Mouse (Mus musculus) v-Abl transformed pro-B cells (cell line): ENCODE measurements around the gene Apbb2.

Experiments
- in situ Hi-C, 2 experiments: fragments of 400-800 bp; cut with MboI; formaldehyde crosslinking; loops; one replicate each; pipeline ENCODE4 v1.15.1; 2025; ENCODE audit not compliant: unreplicated experiment in 2 of 2

Gene Apbb2

DNA sequence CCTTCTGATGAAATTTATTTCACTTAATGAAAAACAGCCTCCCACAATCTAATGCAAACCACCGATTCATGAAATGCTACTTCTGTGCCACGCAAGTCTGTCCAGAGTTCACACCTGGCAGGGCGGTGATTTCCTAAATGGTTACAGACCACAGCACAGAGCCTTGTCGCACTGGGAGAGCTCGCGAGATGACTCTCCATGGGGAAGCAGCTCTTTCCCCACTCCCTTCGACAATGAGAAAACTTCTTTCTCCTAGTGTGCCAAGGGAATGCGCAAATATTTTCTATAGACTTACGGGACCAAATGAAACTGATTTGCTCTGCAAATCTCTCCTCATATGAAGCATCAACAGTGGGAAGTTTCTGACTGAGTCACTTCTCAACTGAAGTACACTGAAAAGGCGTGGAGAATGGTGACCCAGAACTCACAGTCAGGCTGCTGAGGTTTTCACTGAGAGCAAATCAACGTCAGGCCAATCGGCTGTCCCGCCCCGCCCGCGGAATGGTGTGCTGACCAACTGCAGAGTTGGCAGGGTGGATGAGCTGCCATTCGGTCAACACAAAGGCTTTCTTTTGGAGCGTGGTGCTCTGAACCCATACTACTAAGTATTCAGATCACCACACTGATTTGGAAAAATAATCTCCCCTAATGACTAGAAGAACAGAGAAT is 225.6 kb downstream of the Apbb2 start:
- in situ Hi-C loops = no loop called here

DNA sequence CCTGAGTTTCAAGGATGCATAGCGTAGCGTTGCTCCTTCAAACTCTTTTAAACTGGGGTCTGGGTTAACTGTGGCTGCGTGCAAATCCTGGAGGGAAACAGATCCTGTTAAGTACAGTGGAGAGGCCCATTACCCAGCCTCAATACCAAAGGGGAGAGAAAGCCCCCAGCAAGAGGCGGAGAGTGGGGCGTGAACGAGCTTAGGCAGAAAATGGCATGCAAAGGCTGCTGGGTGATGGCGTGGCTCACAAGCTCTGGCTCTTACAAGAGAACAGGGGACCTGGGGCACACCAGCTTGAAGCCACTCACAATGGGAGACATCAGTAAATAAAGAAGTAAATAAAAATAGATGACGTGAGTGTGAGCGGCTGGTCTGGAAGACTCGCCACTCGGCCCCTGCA is 226.8 kb downstream of the Apbb2 start:
- in situ Hi-C loops = no loop called here

DNA sequence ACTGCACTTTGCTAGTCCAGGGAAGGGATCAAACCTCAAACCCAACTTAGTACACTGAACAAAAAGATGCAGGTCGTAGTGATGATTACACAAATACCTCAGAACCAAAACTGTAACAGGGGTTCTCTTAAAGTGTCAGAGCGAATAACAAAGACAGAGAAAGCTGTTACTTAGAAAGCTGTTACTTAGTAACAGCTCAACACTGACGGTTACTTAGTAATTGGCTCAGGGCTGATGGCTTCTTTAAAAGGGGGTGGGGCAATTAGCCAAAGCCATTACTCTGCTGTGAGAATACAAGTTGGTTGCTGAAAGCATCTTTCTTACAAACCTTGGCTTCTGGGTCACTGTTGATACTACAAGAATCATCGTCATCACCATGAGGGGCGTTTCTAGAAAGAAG is 227.3 kb downstream of the Apbb2 start:
- in situ Hi-C loops = no loop called here

DNA sequence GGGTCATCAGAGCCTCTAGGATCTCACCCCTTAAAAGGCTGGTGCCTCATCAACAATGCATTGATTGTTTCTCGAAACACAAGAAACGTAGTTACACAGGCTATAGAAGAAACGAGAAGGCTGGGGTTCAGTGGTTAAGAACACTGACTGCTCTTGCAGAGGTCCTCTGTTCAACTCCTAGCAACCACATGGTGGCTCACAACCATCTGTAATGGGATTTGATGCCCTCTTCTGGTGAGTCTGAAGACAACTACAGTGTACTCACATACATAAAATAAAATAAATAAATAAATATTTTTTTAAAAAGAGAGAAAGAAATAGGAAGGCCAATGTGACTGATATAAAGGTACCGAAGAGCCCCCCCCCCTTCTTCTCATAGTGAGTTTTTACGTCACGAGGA is 228.0 kb downstream of the Apbb2 start:
- in situ Hi-C loops = no loop called here

DNA sequence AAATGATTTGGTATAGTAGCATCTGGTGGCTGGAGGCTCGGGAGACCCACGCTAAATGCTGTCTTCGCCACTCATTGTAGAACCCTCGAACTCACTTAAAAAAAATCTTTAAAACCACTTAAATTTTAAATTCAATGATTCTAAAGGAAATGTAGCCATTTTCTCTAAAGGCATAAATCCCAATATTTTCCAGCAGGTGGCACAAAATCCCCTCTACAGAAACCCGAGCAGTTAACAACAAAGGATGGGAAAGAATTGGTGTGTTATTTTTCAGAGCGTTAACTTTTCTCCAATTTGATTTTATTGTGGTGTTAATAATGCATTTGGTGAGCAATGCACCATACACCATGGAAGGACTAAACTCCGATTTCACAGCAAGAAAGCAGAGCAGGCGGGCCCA is 231.1 kb downstream of the Apbb2 start:
- in situ Hi-C loops = loop anchor here in 1 of 2 experiments (5.0 kb wide), 1 partner anchor 120 kb away; no protein-coding TSS in a partner anchor

DNA sequence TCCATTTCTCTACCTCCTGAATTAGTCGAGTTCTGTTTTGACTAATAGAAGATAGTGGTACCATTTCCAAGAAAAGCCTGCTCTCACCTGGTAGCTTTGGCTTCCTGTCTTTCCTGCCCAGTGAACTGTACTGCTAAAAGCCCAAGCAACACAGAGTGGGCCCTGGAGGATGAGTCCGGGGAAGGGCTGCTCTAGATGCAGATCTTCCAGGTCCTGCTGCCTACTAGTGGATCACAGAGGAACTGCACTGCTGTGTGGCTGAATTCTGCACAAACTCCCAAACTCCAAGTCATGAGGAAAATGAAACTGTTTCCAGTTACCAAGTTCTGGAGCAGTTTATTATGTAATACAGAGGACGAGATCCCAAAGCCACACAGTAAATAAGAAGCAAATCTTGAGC is 232.9 kb downstream of the Apbb2 start:
- in situ Hi-C loops = loop anchor here in 1 of 2 experiments (5.0 kb wide), 1 partner anchor 118 kb away; no protein-coding TSS in a partner anchor

DNA sequence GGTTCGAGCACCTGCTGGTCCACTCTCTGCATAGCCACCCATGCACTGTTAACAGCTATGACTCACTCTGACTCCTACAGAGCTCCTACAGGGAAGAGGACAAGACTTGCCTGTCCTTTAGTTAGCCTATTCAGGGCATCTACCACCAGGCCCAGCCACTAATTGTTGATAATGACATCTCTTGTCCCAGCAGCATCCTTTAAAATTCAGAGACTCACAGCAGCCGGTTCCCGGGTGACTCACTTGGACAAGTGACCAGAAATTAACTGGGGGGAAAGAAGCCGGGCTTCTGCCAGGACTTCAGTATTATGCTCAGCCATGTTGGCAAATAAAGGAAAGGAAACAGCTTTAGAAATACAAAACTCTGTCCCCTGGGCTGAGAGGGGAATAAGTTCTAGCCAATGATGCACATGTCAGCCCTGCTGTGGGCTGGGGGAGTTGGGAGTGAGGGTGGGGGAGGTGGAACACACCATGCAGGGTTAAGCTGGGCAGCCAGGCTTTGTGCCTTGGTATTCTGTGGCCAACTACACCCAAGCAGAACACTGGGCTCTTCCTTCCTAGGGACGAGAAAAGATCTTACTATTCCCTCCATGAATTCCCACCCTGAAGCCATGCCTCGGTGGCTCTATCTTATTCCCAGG is 233.7 kb downstream of the Apbb2 start:
- in situ Hi-C loops = loop anchor here in 1 of 2 experiments (5.0 kb wide), 1 partner anchor 118 kb away; no protein-coding TSS in a partner anchor

DNA sequence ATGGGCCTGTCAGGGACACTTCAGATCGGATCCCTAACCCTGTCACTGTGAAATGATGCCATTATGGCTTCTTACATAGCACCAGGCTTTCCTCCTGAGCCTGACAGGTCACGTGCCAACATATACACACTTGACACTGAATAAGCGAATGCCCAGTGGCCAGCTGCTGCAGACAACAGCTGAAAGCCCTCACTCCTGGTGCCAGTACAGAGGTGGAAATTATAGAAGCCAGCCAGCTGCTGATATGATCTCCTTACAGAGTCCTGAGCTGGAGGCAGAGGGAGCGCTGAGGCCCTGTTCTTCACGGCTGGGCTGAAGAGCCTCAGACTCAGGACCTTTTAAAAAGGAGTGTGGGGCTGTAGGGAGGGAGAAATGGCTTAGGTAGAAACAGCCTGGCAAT is 234.5 kb downstream of the Apbb2 start:
- in situ Hi-C loops = no loop called here

DNA sequence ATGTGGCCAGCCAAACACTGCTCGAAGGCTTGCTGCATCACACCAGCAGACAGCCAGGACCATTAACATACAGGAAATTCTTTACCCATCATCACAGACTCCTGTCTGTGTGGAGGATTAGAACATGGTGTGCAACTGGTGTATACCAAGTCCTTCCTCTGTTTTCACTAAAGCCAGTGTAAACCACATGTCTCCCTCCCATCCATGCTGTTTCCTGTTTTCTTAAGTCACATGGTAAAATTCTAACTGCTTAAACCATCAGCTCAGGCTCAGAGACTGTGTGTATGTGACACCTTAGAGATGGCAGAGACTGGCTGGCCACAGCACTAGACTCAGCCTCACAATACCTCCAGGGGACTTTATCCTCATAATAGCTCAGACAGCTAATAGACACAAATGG is 236.5 kb downstream of the Apbb2 start:
- in situ Hi-C loops = no loop called here

DNA sequence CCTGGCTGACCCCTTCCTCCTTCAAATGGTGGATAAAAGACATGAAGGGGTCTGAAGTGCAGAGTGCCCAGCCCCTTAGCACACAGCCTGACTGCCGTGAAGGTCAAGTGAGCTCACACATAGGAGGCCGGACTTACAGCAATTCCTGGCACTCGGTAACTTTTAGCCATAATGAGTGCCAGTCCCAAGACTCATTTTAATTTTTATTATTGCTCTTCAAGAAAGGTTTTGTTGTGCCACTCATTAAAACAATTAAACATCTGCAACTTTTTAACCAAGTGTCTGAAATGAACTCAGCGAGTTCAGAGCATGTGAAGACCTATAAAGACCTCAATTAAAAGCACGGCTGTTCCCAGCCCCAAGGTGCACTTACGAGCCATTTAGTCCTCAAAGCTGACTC is 239.6 kb downstream of the Apbb2 start:
- in situ Hi-C loops = no loop called here

DNA sequence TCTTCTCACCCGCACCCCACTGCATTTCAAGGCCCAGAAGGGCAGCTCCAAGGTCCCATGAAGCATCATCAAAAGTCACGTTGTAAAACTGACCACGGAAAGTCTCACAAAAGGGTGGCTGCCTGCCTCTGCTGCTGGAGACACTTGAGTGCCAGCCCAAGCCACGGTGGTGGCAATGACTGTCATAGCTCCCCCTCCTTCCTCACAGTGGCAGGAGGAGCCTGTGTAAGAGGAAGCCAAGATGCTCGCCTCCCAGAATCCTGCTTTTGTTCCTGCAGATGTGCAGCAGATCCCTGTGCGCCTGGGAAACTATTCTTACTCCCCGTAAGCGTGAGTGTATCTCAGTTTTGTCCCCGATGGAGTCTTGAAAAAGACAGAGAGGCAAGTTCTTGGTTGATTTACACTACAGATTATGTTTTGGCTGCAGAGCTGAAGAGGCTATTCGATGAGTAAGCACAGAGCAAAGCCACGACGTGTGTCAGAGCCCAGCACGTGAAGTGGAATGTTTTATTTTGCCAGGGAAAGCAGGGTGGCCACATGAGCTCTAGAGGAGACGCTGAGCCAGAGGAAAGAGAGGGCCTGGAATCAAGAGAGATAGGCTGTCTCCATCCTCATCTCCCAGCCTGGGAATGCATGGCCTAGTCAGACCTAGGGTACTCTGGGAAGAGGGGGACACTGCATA is 241.9 kb downstream of the Apbb2 start:
- in situ Hi-C loops = no loop called here

DNA sequence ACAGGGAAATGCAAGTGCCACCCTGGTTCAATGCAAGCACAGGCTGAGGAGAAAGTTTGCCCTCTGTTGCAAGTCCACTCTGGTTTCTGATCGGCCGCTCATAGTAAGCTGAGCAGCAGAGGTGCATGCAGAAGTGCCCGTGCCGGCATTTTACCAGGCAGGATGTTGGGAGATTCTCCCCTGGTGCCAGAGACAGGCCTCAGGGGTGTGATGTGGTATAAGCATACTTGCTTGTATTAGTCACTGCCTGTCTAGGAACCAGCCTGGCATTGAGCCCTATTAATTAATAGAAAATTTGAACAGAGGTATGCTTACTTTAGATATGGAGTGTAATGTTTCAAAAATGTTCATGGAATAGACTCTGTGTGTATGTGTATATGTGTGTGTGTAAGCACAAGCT is 244.2 kb downstream of the Apbb2 start:
- in situ Hi-C loops = no loop called here

DNA sequence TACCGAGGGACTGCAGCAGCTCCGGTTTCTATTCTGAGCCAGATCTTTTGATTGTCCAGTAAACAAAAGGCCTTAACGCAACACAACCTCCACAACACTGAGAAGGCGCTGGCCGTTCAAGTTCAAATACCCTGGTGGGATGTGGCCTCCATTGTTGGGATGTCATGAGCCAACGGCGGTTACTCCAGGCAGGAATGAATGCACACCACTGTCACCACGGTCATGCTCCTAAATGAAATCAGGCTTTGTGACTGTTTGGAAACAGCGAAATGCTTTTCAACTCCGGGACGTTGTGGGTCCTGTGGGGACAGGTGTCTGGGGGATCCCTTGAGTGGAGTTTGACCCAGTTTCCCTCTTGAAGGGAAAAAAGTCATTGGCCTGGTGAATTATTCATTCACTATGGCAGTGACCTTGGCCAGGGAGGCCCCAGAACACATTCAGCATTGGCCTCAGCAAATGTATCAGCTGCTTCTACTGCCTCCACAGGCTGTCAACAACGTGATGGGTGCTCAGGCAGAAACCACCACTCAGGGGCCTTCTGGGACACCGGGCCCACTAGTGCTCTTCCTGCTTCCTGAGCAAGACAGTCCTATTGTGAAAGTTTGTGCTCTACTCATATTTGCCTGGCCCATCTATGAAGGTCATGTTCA is 244.9 kb downstream of the Apbb2 start:
- in situ Hi-C loops = no loop called here

DNA sequence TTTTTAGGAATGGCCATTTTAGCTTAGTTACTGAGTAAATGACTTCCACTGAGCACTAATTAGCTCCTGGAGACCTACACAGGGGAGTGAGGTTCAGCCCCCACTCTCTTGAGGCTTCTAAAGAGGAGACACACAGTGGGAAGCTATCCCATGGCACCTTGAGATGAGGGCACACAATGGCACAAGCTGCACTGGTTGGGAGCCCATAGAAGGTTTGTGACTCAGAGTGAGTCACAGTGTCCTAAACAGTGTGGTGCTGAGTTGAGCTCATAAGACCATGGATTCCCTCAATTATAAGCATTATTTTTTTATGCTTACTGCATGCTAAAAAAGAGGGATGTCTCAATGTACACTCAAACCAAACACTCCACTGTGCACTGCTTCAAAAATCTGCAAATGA is 247.5 kb downstream of the Apbb2 start:
- in situ Hi-C loops = no loop called here

DNA sequence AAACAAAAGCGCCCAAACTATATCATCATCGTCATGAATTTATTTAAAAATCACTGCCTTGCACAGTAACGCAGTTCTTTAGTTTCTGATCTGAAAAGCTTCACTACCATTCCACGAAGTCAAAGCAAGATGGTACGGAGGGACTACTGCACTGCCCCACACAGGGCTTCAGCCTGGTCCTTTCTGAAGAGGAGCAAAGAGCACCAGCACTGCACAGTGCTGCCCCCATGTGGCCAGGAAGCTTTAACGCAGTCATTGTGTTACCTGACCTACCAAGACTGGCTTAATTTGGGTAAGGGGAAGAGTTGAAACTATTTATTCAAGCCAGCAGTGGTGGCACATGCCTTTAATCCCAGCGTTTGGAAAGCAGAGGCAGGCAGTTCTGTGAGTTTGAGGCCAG is 249.6 kb downstream of the Apbb2 start:
- in situ Hi-C loops = no loop called here

DNA sequence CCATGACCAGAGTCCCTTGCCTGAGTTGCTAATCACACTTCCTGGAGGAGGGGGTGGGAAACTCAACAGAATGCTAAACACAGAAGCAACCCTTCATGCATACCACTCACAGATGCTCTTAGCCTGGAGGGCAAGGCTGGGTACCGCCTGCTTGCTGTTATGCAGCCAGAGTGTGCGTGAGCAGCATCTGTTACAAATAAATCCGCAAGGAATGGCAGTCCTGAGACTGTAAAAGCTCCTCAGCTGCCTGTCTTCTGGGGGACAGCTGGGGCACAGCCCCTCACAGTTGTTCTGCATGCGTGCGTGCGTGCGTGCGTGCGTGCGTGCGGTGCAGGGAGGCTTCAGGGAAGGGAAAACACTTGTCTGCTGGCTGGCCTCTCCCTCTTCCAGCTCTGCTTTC is 250.9 kb downstream of the Apbb2 start:
- in situ Hi-C loops = no loop called here

DNA sequence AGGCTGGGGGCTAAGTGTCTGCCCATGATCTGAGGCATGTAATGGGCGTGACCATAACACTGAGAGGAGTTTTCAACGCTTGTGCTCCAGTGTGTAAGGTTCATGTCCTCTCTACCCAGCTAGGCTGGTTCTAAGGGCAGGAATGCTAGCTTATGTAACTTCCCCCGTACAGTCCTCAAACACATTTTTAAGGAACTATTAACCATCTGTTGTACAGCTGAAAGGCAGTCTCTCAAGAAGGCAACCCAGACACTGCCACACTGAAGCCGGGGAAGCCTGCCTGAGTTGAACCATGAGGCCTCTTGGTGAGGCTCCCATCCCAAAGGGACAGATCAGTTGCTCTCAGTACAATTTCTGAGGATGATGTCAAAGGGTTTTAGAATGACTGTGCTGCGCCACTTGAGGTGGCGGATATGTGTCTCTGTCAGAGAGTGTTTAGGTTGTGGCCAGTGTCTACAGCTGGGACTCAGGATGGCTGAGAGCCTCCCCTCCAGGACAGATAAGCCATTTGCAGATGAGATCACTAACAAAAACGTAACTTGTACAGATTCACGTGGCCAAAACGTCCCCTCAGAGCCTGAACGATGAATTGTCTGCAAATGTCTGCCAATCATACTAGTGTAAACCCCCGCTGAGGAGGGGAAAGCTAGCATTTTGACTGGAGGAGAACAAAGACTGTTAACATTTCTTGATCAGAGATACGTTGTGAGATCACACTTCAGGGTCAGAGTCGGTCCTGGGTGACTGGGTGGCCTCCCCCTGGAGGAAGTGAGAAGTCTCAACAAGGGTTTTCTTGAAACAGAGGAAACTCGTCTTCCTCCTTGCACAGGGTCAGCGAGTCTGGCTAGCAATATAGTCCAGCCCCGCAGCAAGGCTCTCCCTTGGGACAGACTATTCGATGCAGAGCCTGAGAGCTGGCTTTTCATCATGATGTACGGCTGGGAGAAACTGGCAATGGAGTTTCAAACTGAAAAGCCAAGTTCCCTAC is 255.0 kb downstream of the Apbb2 start:
- in situ Hi-C loops = no loop called here

DNA sequence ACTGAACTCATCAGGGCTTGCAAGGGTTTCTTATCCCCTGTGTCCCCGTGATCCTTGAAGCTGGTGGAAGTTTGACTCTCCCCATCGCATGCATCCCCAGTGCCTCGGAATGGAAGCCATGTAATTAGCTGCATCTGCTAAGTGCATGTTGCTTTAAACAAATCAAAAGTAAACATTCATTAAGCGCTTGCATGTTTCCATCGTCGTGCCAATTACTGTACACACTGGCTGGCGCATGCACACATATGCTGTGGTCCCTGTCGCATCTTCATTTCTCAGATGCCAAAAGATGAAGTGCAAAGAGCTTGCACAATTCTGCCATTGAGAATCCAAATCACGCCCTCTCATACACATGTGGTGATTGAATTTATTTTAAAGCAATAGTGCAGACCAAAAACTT is 257.8 kb downstream of the Apbb2 start:
- in situ Hi-C loops = no loop called here

DNA sequence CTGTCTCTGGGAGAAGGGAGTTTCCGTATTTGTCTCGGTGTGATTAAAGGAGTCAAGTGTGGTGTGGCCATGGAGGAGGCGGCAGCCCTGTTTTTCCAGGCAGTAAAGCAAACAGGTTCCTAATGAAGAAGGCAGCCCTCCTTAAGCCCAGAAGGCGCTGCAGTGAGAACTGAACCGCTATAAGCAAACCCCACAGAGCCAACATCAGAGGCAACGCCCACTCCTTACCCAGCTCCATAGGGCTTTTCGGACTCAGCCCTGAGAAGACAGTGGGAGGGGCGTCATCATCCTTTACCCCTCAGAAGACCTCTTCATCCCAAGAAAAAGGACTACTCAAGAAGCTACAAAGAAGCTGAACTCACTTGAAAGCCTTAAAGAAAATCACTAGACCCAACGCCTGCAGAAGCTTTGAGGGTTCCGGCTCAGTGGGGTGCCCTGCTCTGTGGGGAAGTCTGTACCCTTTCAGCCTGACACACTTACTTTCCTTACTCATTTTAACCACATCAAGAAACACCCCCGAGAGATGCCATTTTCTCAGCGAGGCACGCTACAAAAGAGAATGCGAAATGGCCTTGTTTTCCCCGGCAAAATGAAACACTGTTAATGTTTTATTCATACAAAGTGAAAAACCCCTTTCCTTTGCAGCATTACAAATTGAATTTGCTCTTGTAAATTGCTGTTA is 258.7 kb downstream of the Apbb2 start:
- in situ Hi-C loops = no loop called here

DNA sequence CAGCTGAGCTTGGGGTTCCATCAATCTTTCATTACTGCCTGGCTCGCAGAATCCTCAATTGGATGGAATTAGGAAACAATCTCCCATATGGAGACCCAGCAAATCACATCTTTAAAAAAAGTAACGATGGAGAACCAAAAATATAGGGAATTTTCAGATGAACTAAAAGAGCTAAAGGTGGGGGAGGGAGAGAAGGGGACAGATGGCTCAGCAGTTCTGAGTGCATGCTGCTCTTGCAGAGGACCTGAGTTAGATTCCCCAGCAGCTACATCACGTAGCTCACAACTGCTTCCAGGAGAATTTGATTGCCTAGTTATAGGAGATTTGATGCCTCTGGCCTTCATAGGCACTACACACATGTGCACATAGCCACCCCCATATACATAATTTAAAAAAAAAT is 263.4 kb downstream of the Apbb2 start:
- in situ Hi-C loops = no loop called here
